Mouse (Mus musculus): ENCODE measurements around the gene Tekt2.

DNA sequence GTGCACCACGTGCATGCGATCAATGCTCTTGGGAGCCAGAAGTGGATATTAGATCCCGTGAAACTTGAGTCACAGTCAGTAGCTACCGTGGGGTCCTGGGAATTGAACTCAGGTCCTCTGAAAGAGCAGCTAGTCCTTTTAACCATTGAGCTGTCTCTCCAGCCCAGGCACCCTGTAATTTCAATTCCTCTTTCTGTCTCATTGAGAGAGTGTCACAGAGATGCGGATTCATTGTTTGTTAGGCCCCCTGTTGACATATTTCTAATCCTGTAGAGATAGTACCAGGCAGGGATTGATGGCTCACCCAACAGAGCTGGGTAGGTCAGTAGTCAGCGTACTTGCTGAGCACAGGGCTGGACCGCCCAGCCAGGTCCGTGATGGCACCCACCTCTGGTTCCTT, 35.2 kb downstream of the Tekt2 start:
- TF ChIP-seq POLR2A (IDR thresholded peaks at IDR 0.05; ENCODE audit: control insufficient read depth, low read depth, low read length): no peak
- TF ChIP-seq CTCF (IDR thresholded peaks at IDR 0.05; ENCODE audit: control insufficient read depth, insufficient read depth, insufficient replicate concordance, low read depth, low read length): no peak
